Mouse (Mus musculus): ENCODE results near the gene Nav2. TPM values are rescaled to one million over a fixed set of nuclear protein-coding genes. Genes with fewer than 3 reads are reported as not detected.

The Nav2 gene
- polyA plus RNA-seq, 1 experiment: 1.3 TPM

- Histone ChIP-seq H3K36me3 (replicated peaks; ENCODE audit: low read length) (no peaks in the 10 kb centered on the region), H3K4me3 (replicated peaks) (no peak overlapping the region), H3K4me1 (peaks cover 10% of the 10 kb centered on the region; the same call in 1 of the 2 replicates), H3K9me3 (no peaks in the 10 kb centered on the region), H3K27me3 (replicated peaks) (peaks cover 63% of the 10 kb centered on the region)
- TF ChIP-seq FLI1 (IDR thresholded peaks at IDR 0.05; ENCODE audit: low read length) (no peak), GATA1 (IDR thresholded peaks at IDR 0.05; ENCODE audit: borderline replicate concordance, low read length) (no peak)
These were observed 212.0 kb downstream of the Nav2 start for GRCm38 (mm10) chr7:49120488-49120864.

- Histone ChIP-seq H3K36me3 (replicated peaks; ENCODE audit: low read length) (no peaks in the 10 kb centered on the region), H3K4me1 (peaks cover 10% of the 10 kb centered on the region; the same call in 1 of the 2 replicates), H3K4me3 (replicated peaks) (peak overlapping the region; percentile 65), H3K9me3 (no peaks in the 10 kb centered on the region), H3K27me3 (replicated peaks) (peaks cover 63% of the 10 kb centered on the region)
- TF ChIP-seq GATA1 (IDR thresholded peaks at IDR 0.05; ENCODE audit: borderline replicate concordance, low read length): no peak
- TF ChIP-seq FLI1 (IDR thresholded peaks at IDR 0.05; ENCODE audit: low read length): no peak
These were observed 212.6 kb downstream of the Nav2 start for GRCm38 (mm10) chr7:49120935-49121691.

- no peaks in the 10 kb centered on the region for H3K9me3 ChIP-seq
These were observed 214.0 kb downstream of the Nav2 start for GRCm38 (mm10) chr7:49122498-49122897.

GRCm38 (mm10) chr7:49125545-49125944, 217.0 kb downstream of the Nav2 start:
- Histone ChIP-seq H3K27me3 (replicated peaks) (peaks cover 56% of the 10 kb centered on the region), H3K36me3 (replicated peaks; ENCODE audit: low read length) (no peaks in the 10 kb centered on the region), H3K4me3 (replicated peaks) (no peak overlapping the region), H3K9me3 (no peaks in the 10 kb centered on the region), H3K4me1 (peaks cover 6% of the 10 kb centered on the region; the same call in 1 of the 2 replicates)
- TF ChIP-seq FLI1 (IDR thresholded peaks at IDR 0.05; ENCODE audit: low read length): no peak
- no peak for TF ChIP-seq GATA1 (IDR thresholded peaks at IDR 0.05; ENCODE audit: borderline replicate concordance, low read length)

More at GRCm38 (mm10) chr7:49122498-49122897, 214.0 kb downstream of the Nav2 start:
- H3K4me1 ChIP-seq: peaks cover 10% of the 10 kb centered on the region; the same call in 1 of the 2 replicates
- TF ChIP-seq FLI1 (IDR thresholded peaks at IDR 0.05; ENCODE audit: low read length) (no peak), GATA1 (IDR thresholded peaks at IDR 0.05; ENCODE audit: borderline replicate concordance, low read length) (no peak)
- peaks cover 65% of the 10 kb centered on the region for H3K27me3 ChIP-seq (replicated peaks)
- no peak overlapping the region for H3K4me3 ChIP-seq (replicated peaks)
- H3K36me3 ChIP-seq (replicated peaks; ENCODE audit: low read length): no peaks in the 10 kb centered on the region

- Histone ChIP-seq H3K4me3 (replicated peaks) (no peak overlapping the region), H3K27me3 (replicated peaks) (peaks cover 55% of the 10 kb centered on the region), H3K9me3 (no peaks in the 10 kb centered on the region), H3K4me1 (no peaks in the 10 kb centered on the region), H3K36me3 (replicated peaks; ENCODE audit: low read length) (no peaks in the 10 kb centered on the region)
- no peak for TF ChIP-seq GATA1 (IDR thresholded peaks at IDR 0.05; ENCODE audit: borderline replicate concordance, low read length)
- no peak for TF ChIP-seq FLI1 (IDR thresholded peaks at IDR 0.05; ENCODE audit: low read length)
These were observed 219.7 kb downstream of the Nav2 start for GRCm38 (mm10) chr7:49128224-49128623.

GRCm38 (mm10) chr7:49132851-49133351, 224.4 kb downstream of the Nav2 start:
- H3K4me1 ChIP-seq: no peaks in the 10 kb centered on the region
- H3K36me3 ChIP-seq (replicated peaks; ENCODE audit: low read length): no peaks in the 10 kb centered on the region
- peaks cover 14% of the 10 kb centered on the region for H3K9me3 ChIP-seq
- peaks cover 44% of the 10 kb centered on the region for H3K27me3 ChIP-seq (replicated peaks)
- no peak overlapping the region for H3K4me3 ChIP-seq (replicated peaks)
- no peak for TF ChIP-seq FLI1 (IDR thresholded peaks at IDR 0.05; ENCODE audit: low read length)
- no peak for TF ChIP-seq GATA1 (IDR thresholded peaks at IDR 0.05; ENCODE audit: borderline replicate concordance, low read length)

GRCm38 (mm10) chr7:49134396-49134795, 225.9 kb downstream of the Nav2 start:
- no peak overlapping the region for H3K4me3 ChIP-seq (replicated peaks)
- H3K9me3 ChIP-seq: peaks cover 14% of the 10 kb centered on the region
- H3K4me1 ChIP-seq: no peaks in the 10 kb centered on the region
- H3K36me3 ChIP-seq (replicated peaks; ENCODE audit: low read length): no peaks in the 10 kb centered on the region
- peaks cover 36% of the 10 kb centered on the region for H3K27me3 ChIP-seq (replicated peaks)
- TF ChIP-seq FLI1 (IDR thresholded peaks at IDR 0.05; ENCODE audit: low read length) (no peak), GATA1 (IDR thresholded peaks at IDR 0.05; ENCODE audit: borderline replicate concordance, low read length) (no peak)

- Histone ChIP-seq H3K4me3 (replicated peaks) (no peak overlapping the region), H3K9me3 (peaks cover 22% of the 10 kb centered on the region), H3K36me3 (replicated peaks; ENCODE audit: low read length) (no peaks in the 10 kb centered on the region), H3K4me1 (no peaks in the 10 kb centered on the region), H3K27me3 (replicated peaks) (peaks cover 29% of the 10 kb centered on the region)
- TF ChIP-seq GATA1 (IDR thresholded peaks at IDR 0.05; ENCODE audit: borderline replicate concordance, low read length) (no peak), FLI1 (IDR thresholded peaks at IDR 0.05; ENCODE audit: low read length) (no peak)
These were observed 231.2 kb downstream of the Nav2 start for GRCm38 (mm10) chr7:49139762-49140161.

- Histone ChIP-seq H3K9me3 (peaks cover 18% of the 10 kb centered on the region), H3K4me1 (peaks cover 15% of the 10 kb centered on the region), H3K4me3 (replicated peaks) (no peak overlapping the region), H3K36me3 (replicated peaks; ENCODE audit: low read length) (no peaks in the 10 kb centered on the region), H3K27me3 (replicated peaks) (peaks cover 30% of the 10 kb centered on the region)
- no peak for TF ChIP-seq FLI1 (IDR thresholded peaks at IDR 0.05; ENCODE audit: low read length)
- TF ChIP-seq GATA1 (IDR thresholded peaks at IDR 0.05; ENCODE audit: borderline replicate concordance, low read length): no peak
These were observed 235.4 kb downstream of the Nav2 start for GRCm38 (mm10) chr7:49143966-49144365.
